Mouse (Mus musculus) megakaryocyte, embryonic 14.5 days (primary cell): Measurements from ENCODE around the gene Cnih1. TPM values are rescaled to one million over a fixed set of nuclear protein-coding genes. Genes with fewer than 3 reads are reported as not detected.
"Not testable (repeated sequence)": the region's sequence is repeated elsewhere in the genome, so short reads cannot be mapped to it uniquely, and the experiment has no call there.

Experiments used
- H3K27me3 ChIP-seq: replicated peaks from 2 replicates; pipeline ENCODE3; 2012; ENCODE audit warnings: inconsistent platforms
- H3K36me3 ChIP-seq: replicated peaks from 2 replicates; pipeline ENCODE3; 2012; ENCODE audit warnings: low read length, inconsistent platforms, mixed read lengths
- H3K4me1 ChIP-seq: 2 replicates; pipeline ENCODE4 v1.6.1; 2012; ENCODE audit warnings: inconsistent platforms
- H3K4me3 ChIP-seq: replicated peaks from 2 replicates; pipeline ENCODE3; 2012; ENCODE audit warnings: moderate library complexity, mild to moderate bottlenecking, inconsistent platforms
- H3K9me3 ChIP-seq: 2 replicates; pipeline ENCODE4 v1.6.1; 2012; ENCODE audit warnings: inconsistent platforms
- FLI1 ChIP-seq: IDR thresholded peaks from 2 replicates; pipeline ENCODE4 v1.6.1; 2012; ENCODE audit warnings: low read length, inconsistent platforms, mixed read lengths
- GATA1 ChIP-seq: IDR thresholded peaks from 3 replicates; pipeline ENCODE4 v1.6.1; 2012; ENCODE audit warnings: mixed read lengths, low read length, inconsistent platforms, borderline replicate concordance
- polyA plus RNA-seq: library from polyadenylated mRNA; stranded (reverse); fragments of >175 nt; gene quantifications from 2 replicates; pipeline ENCODE4 v1.2.3, GENCODE M21; 2012; ENCODE audit warnings: low replicate concordance; ENCODE audit not compliant: insufficient read depth

Cnih1 gene
- polyA plus RNA-seq, 1 experiment = 61.4 TPM

GRCm38 (mm10) chr14:46761186-46761585 lies 27.0 kb downstream of the Cnih1 start:
- peaks cover 15% of the 10 kb centered on the region for H3K9me3 ChIP-seq
- no peak for TF ChIP-seq FLI1
- no peak for TF ChIP-seq GATA1
- H3K4me1 ChIP-seq = peaks cover 20% of the 10 kb centered on the region
- H3K36me3 ChIP-seq = peaks cover 26% of the 10 kb centered on the region
- no peaks in the 10 kb centered on the region for H3K27me3 ChIP-seq
- H3K4me3 ChIP-seq = peak overlapping the region; percentile 94

GRCm38 (mm10) chr14:46760355-46761029 lies 27.7 kb downstream of the Cnih1 start, which contains the start of gene Cdkn3:
Cdkn3 (plus strand) TSS chr14:46760541.
- peaks cover 22% of the 10 kb centered on the region for H3K9me3 ChIP-seq
- peaks cover 23% of the 10 kb centered on the region for H3K36me3 ChIP-seq
- no peak for TF ChIP-seq GATA1
- TF ChIP-seq FLI1 = 0 out of 2 replicates have a peak, but pooled peaks have one; percentile 21
- peaks cover 20% of the 10 kb centered on the region for H3K4me1 ChIP-seq
- H3K4me3 ChIP-seq = peak within 1 kb of the TSS; percentile 94
- H3K27me3 ChIP-seq = peaks cover under 1% of the 10 kb centered on the region

GRCm38 (mm10) chr14:46759970-46760354 lies 28.2 kb downstream of the Cnih1 start:
- Histone ChIP-seq H3K36me3 (peaks cover 18% of the 10 kb centered on the region), H3K4me1 (peaks cover 20% of the 10 kb centered on the region), H3K4me3 (peak overlapping the region; percentile 94), H3K9me3 (peaks cover 24% of the 10 kb centered on the region), H3K27me3 (peaks cover 3% of the 10 kb centered on the region)
- no peak for TF ChIP-seq FLI1

- H3K36me3 ChIP-seq = no peaks in the 10 kb centered on the region
- peaks cover 20% of the 10 kb centered on the region for H3K4me1 ChIP-seq
- no peak overlapping the region for H3K4me3 ChIP-seq
- H3K9me3 ChIP-seq = peaks cover 24% of the 10 kb centered on the region
- TF ChIP-seq FLI1 (no peak), GATA1 (no peak)
- peaks cover 3% of the 10 kb centered on the region for H3K27me3 ChIP-seq
These were observed 30.5 kb downstream of the Cnih1 start for GRCm38 (mm10) chr14:46757736-46758135.

GRCm38 (mm10) chr14:46755851-46756250 lies 32.4 kb downstream of the Cnih1 start:
- Histone ChIP-seq H3K4me3 (no peak overlapping the region), H3K36me3 (no peaks in the 10 kb centered on the region), H3K9me3 (peaks cover 24% of the 10 kb centered on the region), H3K4me1 (peaks cover 8% of the 10 kb centered on the region), H3K27me3 (peaks cover 3% of the 10 kb centered on the region)
- no peak for TF ChIP-seq FLI1
- TF ChIP-seq GATA1 = no peak

GRCm38 (mm10) chr14:46754371-46754770 lies 33.8 kb downstream of the Cnih1 start:
- H3K27me3 ChIP-seq, H3K36me3 ChIP-seq, H3K4me1 ChIP-seq, H3K4me3 ChIP-seq: not testable (repeated sequence)
- H3K9me3 ChIP-seq = peaks cover 24% of the 10 kb centered on the region

GRCm38 (mm10) chr14:46745413-46745812 lies 42.8 kb downstream of the Cnih1 start:
- no peaks in the 10 kb centered on the region for H3K4me1 ChIP-seq
- no peak for TF ChIP-seq GATA1
- TF ChIP-seq FLI1 = no peak
- H3K4me3 ChIP-seq = no peak overlapping the region
- 0 out of 2 replicates have a peak, but pooled peaks cover 4% of the 10 kb centered on the region for H3K9me3 ChIP-seq
- H3K36me3 ChIP-seq = no peaks in the 10 kb centered on the region
- peaks cover 5% of the 10 kb centered on the region for H3K27me3 ChIP-seq

- H3K36me3 ChIP-seq = no peaks in the 10 kb centered on the region
- H3K9me3 ChIP-seq = peaks cover 7% of the 10 kb centered on the region
- no peak overlapping the region for H3K4me3 ChIP-seq
- H3K4me1 ChIP-seq = no peaks in the 10 kb centered on the region
- TF ChIP-seq FLI1 = no peak
- H3K27me3 ChIP-seq = peaks cover 5% of the 10 kb centered on the region
These were observed 45.5 kb downstream of the Cnih1 start for GRCm38 (mm10) chr14:46742674-46743073.

GRCm38 (mm10) chr14:46737346-46737745 lies 50.9 kb downstream of the Cnih1 start:
- H3K27me3 ChIP-seq, H3K9me3 ChIP-seq, H3K36me3 ChIP-seq, H3K4me1 ChIP-seq, H3K4me3 ChIP-seq: not testable (repeated sequence)

GRCm38 (mm10) chr14:46736366-46736765 lies 51.8 kb downstream of the Cnih1 start:
- H3K4me3 ChIP-seq = no peak overlapping the region
- H3K27me3 ChIP-seq = no peaks in the 10 kb centered on the region
- TF ChIP-seq GATA1 (no peak), FLI1 (no peak)
- H3K36me3 ChIP-seq = no peaks in the 10 kb centered on the region
- H3K9me3 ChIP-seq = peaks cover 7% of the 10 kb centered on the region
- H3K4me1 ChIP-seq = no peaks in the 10 kb centered on the region

GRCm38 (mm10) chr14:46734761-46735455 lies 53.3 kb downstream of the Cnih1 start:
- Histone ChIP-seq H3K27me3 (no peaks in the 10 kb centered on the region), H3K4me1 (no peaks in the 10 kb centered on the region), H3K4me3 (no peak overlapping the region), H3K9me3 (peaks cover 3% of the 10 kb centered on the region), H3K36me3 (no peaks in the 10 kb centered on the region)
- TF ChIP-seq GATA1 = no peak
- TF ChIP-seq FLI1 = no peak
